Mouse (Mus musculus) kidney, embryonic 16.5 days (tissue): Measurements from ENCODE around the gene Cdyl2. TPM values are rescaled to one million over a fixed set of nuclear protein-coding genes. Genes with fewer than 3 reads are reported as not detected.

Experiments used
- ATAC-seq: fragments of 200-750 bp; cut with Nextera tagmentation; 2 replicates; pipeline ENCODE4 v1.8.0; 2017; ENCODE audit warnings: moderate TSS enrichment; ENCODE audit not compliant: low FRiP score, low TSS enrichment
- H3K27ac ChIP-seq: fragments of 300-500 bp; sonication (generic); 2 replicates; pipeline ENCODE4 v1.5.1; 2014; ENCODE audit warnings: low read length
- H3K27me3 ChIP-seq: fragments of 300-500 bp; sonication (generic); 2 replicates; pipeline ENCODE4 v1.6.1; 2014; ENCODE audit warnings: low read length, control low read depth, mixed read lengths; ENCODE audit not compliant: insufficient read depth
- H3K36me3 ChIP-seq: fragments of 300-500 bp; sonication (generic); 2 replicates; pipeline ENCODE4 v1.6.1; 2014; ENCODE audit warnings: low read length, control low read depth, mixed read lengths; ENCODE audit not compliant: insufficient read depth
- H3K4me1 ChIP-seq: fragments of 300-500 bp; sonication (generic); 2 replicates; pipeline ENCODE4 v1.6.1; 2014; ENCODE audit warnings: low read length, control low read depth, mixed read lengths; ENCODE audit not compliant: insufficient read depth
- H3K4me2 ChIP-seq: fragments of 300-500 bp; sonication (generic); replicated peaks from 2 replicates; pipeline ENCODE4 v1.6.1; 2014; ENCODE audit warnings: low read depth, low read length
- H3K4me3 ChIP-seq: fragments of 300-500 bp; sonication (generic); 2 replicates; pipeline ENCODE4 v1.5.1; 2014; ENCODE audit warnings: mild to moderate bottlenecking, low read length
- H3K9ac ChIP-seq: fragments of 300-500 bp; sonication (generic); replicated peaks from 2 replicates; pipeline ENCODE4 v1.6.1; 2014; ENCODE audit warnings: low read length
- H3K9me3 ChIP-seq: fragments of 300-500 bp; sonication (generic); 2 replicates; pipeline ENCODE4 v1.6.1; 2016; ENCODE audit warnings: low read length, control low read depth
- WGBS: fragments of 180-500 bp; shearing (Covaris S2); extraction: QIAGEN DNeasy Blood & Tissue Kit; methylation state at CpG from one replicate; pipeline ENCODE4 v1.1.7; 2014; 5-methylcytosine and 5-hydroxymethylcytosine counted together
- polyA plus RNA-seq: library from polyadenylated mRNA; unstranded; fragments of >200 nt; fragmentation: Nextera tagmentation; extraction: Ambion mirVana; gene quantifications from 2 replicates; pipeline ENCODE4 v1.2.1, GENCODE M21; 2015

The Cdyl2 gene
- 9.6 and 9.9 TPM in 2 replicates for polyA plus RNA-seq

GRCm38 (mm10) chr8:116732684-116733647, at the start of gene Cdyl2:
Gene Cdyl2 (minus strand): TSS chr8:116732991.
- Histone ChIP-seq H3K27ac (peak within 1 kb of the TSS; percentile 69), H3K4me3 (peak within 1 kb of the TSS; percentile 61), H3K4me1 (peaks cover 5% of the 10 kb centered on the region; the same call in 1 of the 2 replicates), H3K4me2 (peak within 1 kb of the TSS; percentile 88), H3K36me3 (peaks cover 5% of the 10 kb centered on the region; the same call in 1 of the 2 replicates), H3K9ac (peak within 1 kb of the TSS; percentile 68), H3K9me3 (peaks cover 5% of the 10 kb centered on the region; the same call in 1 of the 2 replicates), H3K27me3 (no peaks in the 10 kb centered on the region)
- ATAC-seq: peak; percentile 86
- WGBS: 0% methylated on average over 72 of the region's 129 CpGs

- Histone ChIP-seq H3K4me2 (no peak overlapping the region), H3K9ac (no peak overlapping the region), H3K27me3 (no peaks in the 10 kb centered on the region), H3K4me1 (0 out of 2 replicates have a peak, but pooled peaks cover 3% of the 10 kb centered on the region), H3K36me3 (no peaks in the 10 kb centered on the region), H3K4me3 (no peak overlapping the region), H3K27ac (no peak overlapping the region), H3K9me3 (no peaks in the 10 kb centered on the region)
- WGBS: 12% methylated on average over 8 of the region's 8 CpGs
- peak; percentile 57; the same call in 1 of the 2 replicates for ATAC-seq
Measured at GRCm38 (mm10) chr8:116780594-116780993, 47.8 kb upstream of the Cdyl2 start.

- Histone ChIP-seq H3K27me3 (no peaks in the 10 kb centered on the region), H3K4me1 (peaks cover 10% of the 10 kb centered on the region), H3K27ac (no peak overlapping the region), H3K36me3 (no peaks in the 10 kb centered on the region), H3K4me2 (no peak overlapping the region), H3K9me3 (no peaks in the 10 kb centered on the region), H3K4me3 (no peak overlapping the region), H3K9ac (no peak overlapping the region)
- WGBS: 58% methylated on average over 5 of the region's 5 CpGs
- ATAC-seq: no peak
Measured at GRCm38 (mm10) chr8:116774220-116774619, 41.4 kb upstream of the Cdyl2 start.

GRCm38 (mm10) chr8:116772727-116773126, 39.9 kb upstream of the Cdyl2 start:
- no peak overlapping the region for H3K9ac ChIP-seq
- WGBS: 33% methylated on average over 9 of the region's 9 CpGs
- H3K4me2 ChIP-seq: no peak overlapping the region
- ATAC-seq: peak; percentile 58
- no peaks in the 10 kb centered on the region for H3K36me3 ChIP-seq
- H3K27me3 ChIP-seq: no peaks in the 10 kb centered on the region
- H3K27ac ChIP-seq: peak overlapping the region; percentile 31
- no peaks in the 10 kb centered on the region for H3K9me3 ChIP-seq
- no peak overlapping the region for H3K4me3 ChIP-seq
- H3K4me1 ChIP-seq: peaks cover 10% of the 10 kb centered on the region

GRCm38 (mm10) chr8:116771797-116772343, 39.1 kb upstream of the Cdyl2 start:
- H3K27ac ChIP-seq: peak overlapping the region; percentile 31
- 37% methylated on average over 7 of the region's 7 CpGs for WGBS
- no peak overlapping the region for H3K9ac ChIP-seq
- H3K36me3 ChIP-seq: no peaks in the 10 kb centered on the region
- no peak overlapping the region for H3K4me2 ChIP-seq
- H3K9me3 ChIP-seq: no peaks in the 10 kb centered on the region
- H3K27me3 ChIP-seq: no peaks in the 10 kb centered on the region
- no peak overlapping the region for H3K4me3 ChIP-seq
- peaks cover 10% of the 10 kb centered on the region for H3K4me1 ChIP-seq
- ATAC-seq: peak; percentile 29; the same call in 1 of the 2 replicates

- H3K4me3 ChIP-seq: no peak overlapping the region
- ATAC-seq: no peak
- WGBS: 45% methylated on average over 12 of the region's 12 CpGs
- no peak overlapping the region for H3K9ac ChIP-seq
- H3K36me3 ChIP-seq: no peaks in the 10 kb centered on the region
- H3K9me3 ChIP-seq: no peaks in the 10 kb centered on the region
- no peak overlapping the region; the same call in 1 of the 2 replicates for H3K27ac ChIP-seq
- H3K4me1 ChIP-seq: peaks cover 10% of the 10 kb centered on the region
- H3K4me2 ChIP-seq: no peak overlapping the region
- no peaks in the 10 kb centered on the region for H3K27me3 ChIP-seq
Measured at GRCm38 (mm10) chr8:116770756-116771155, 38.0 kb upstream of the Cdyl2 start.

- no peak overlapping the region for H3K4me2 ChIP-seq
- no peaks in the 10 kb centered on the region for H3K36me3 ChIP-seq
- no peaks in the 10 kb centered on the region for H3K27me3 ChIP-seq
- H3K27ac ChIP-seq: no peak overlapping the region
- ATAC-seq: no peak
- no peaks in the 10 kb centered on the region for H3K4me1 ChIP-seq
- H3K9ac ChIP-seq: no peak overlapping the region
- H3K9me3 ChIP-seq: no peaks in the 10 kb centered on the region
- no peak overlapping the region for H3K4me3 ChIP-seq
- 71% methylated on average over 3 of the region's 3 CpGs for WGBS
Measured at GRCm38 (mm10) chr8:116756174-116756573, 23.4 kb upstream of the Cdyl2 start.

- ATAC-seq: no peak
- Histone ChIP-seq H3K4me2 (no peak overlapping the region), H3K9me3 (no peaks in the 10 kb centered on the region), H3K36me3 (no peaks in the 10 kb centered on the region), H3K27me3 (no peaks in the 10 kb centered on the region), H3K9ac (no peak overlapping the region), H3K4me3 (no peak overlapping the region), H3K4me1 (no peaks in the 10 kb centered on the region), H3K27ac (no peak overlapping the region)
- WGBS: 13% methylated on average over 4 of the region's 4 CpGs
Measured at GRCm38 (mm10) chr8:116755557-116755956, 22.8 kb upstream of the Cdyl2 start.

- H3K36me3 ChIP-seq: no peaks in the 10 kb centered on the region
- ATAC-seq: no peak
- H3K9me3 ChIP-seq: peaks cover 4% of the 10 kb centered on the region; the same call in 1 of the 2 replicates
- no peak overlapping the region for H3K4me2 ChIP-seq
- no peak overlapping the region for H3K4me3 ChIP-seq
- no peaks in the 10 kb centered on the region for H3K4me1 ChIP-seq
- H3K27me3 ChIP-seq: no peaks in the 10 kb centered on the region
- H3K9ac ChIP-seq: no peak overlapping the region
- H3K27ac ChIP-seq: no peak overlapping the region
- WGBS: 100% methylated on average over 1 of the region's 1 CpGs
Measured at GRCm38 (mm10) chr8:116740726-116741125, 7.9 kb upstream of the Cdyl2 start.
